Mouse (Mus musculus) left cerebral cortex, adult 18-20 months (tissue): ENCODE results near the gene Trim30a. TPM values are rescaled to one million over a fixed set of nuclear protein-coding genes. Genes with fewer than 3 reads are reported as not detected.
"Not testable (repeated sequence)": the region's sequence is repeated elsewhere in the genome, so short reads cannot be mapped to it uniquely, and the experiment has no call there.

Experiments
- DNase-seq, 2 experiments: peaks; one replicate each; pipeline ENCODE4 v3.0.0; 2021 to 2022; ENCODE audit warnings: low spot score in 2 of 2, mixed read lengths in 1 of 2
- long read RNA-seq, 2 experiments: library from polyadenylated mRNA; stranded (forward); transcript quantifications; one replicate each; pipeline ENCODE4 v2.0.0; 2021
- total RNA-seq, 2 experiments: library from RNA; stranded (reverse); gene quantifications; 2 replicates each; pipeline ENCODE4 v1.2.3; 2021

Gene Trim30a
- total RNA-seq, result 1 to 10 TPM in 1 of 2 experiments, under 1 TPM in 1; 0.67 to 1.0 TPM
- long read RNA-seq, experiment 1, partial matches to known transcripts, result 0 of 1 reads
- long read RNA-seq, experiment 1, other reads (novel, unspliced or antisense), result 1 of 1 reads
- long read RNA-seq, experiment 2, result 0 reads

- DNase-seq, result no peak
Observed at GRCm38 (mm10) chr7:104465065-104465744, at the start of gene Trim30a. TSS of gene Trim30a (minus strand) at chr7:104465193.

DNA sequence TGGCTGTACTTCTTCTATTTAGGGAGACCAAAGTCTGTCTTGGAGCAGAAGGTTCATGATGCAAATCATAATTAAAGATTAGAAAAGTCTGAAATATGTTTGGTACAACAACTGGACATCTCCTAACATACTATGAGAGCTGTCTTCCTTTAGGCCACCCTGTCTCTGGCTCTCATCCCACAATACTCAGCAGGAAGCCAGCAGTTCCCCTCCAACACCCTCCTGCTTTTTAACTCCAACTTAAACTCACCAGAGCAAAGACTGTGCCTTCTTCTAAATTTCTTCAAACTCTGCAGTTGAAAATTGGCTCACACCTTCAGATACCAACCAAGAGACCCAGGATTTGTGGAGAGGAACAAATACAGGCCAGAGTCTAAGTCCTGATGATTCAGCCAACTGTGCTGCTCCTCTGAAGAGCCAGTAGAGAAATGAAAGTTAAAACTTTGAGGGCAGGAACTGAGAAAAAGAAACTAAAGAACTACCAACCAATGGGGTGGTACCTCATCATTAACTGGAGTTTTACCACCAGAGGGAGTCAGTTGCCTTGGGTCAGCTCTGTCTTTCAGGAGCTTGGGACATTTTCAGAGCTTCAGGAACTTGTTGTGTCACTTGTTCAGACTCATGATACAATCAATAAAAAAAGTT is 42.5 kb upstream of the Trim30a start, which contains the start of gene Trim30d:
Gene Trim30d (minus strand): TSS at position 429 of the 645 bp plus-strand sequence.
- DNase-seq, result not testable (repeated sequence)

GRCm38 (mm10) chr7:104501589-104502371 is 36.8 kb upstream of the Trim30a start:
- DNase-seq, result no peak

GRCm38 (mm10) chr7:104501186-104501585 is 36.2 kb upstream of the Trim30a start:
- DNase-seq, result not testable (repeated sequence)

DNA sequence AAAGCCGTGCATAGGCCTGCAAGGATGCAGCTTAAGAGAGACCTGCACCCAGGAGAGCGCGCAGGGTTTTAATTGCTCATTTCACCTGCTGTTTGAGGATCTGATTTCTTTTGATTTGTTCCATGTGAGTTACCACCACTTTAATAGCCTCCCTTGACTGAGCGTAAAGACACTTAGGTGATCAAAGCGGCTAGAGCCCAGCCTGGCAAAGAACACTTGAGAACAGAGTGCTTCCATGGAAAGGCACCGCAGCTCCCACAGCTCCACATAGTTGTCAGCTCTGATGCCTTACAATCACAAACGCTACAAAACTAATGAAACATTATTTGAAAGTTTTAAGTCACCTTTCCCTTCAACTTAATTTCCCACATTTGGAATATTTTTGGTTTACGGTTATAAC is 34.5 kb upstream of the Trim30a start:
- not testable (repeated sequence) for DNase-seq

DNA sequence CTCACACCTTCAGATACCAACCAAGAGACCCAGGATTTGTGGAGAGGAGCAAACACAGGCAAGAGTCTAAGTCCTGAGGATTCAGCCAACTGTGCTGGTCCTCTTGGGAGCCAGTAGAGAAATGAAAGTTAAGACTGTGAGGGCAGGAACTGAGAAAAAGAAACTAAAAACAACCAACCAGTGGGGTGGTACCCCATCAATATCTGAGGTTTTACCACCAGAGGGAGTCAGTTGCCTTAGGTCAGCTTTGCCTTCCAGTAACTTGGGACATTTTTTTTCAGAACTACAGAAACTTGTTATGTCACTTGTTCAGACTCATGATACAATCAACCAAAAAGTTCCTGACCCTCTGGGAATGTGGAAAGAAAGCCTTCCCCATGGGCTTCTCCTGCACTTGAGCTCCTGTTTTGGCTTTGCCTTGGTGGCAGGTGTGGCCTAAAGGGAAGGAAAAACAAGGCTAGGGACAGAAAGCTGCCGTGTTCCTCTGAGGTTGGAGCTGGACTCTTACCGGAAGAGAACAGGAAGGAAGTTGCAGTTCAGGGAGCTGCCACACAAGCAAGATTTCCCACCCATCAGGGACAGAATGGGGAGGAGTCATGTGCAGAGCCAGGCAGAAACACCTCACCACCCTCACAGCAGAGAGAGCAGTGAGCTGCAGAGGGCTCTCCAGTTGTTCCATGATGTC is 18.9 kb downstream of the Trim30a start:
- no peak for DNase-seq

GRCm38 (mm10) chr7:104404460-104404950 is 60.5 kb downstream of the Trim30a start:
- no peak for DNase-seq

DNA sequence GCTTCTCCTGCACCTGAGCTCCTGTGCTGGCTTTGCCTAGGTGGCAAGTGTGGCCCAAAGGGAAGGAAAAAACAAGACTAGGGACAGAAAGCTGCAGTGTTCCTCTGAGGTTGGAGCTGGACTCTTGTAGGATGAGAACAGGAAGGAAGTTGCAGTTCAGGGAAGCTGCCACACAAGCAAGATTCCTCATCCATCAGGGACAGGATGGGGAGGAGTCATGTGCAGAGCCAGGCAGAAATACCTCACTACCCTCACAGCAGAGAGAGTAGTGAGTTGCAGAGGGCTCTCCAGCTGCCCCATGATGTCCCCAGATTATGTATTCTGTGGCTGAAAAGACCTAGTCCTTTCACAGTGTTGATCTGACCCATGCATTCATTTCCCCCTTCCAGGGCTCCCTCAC is 63.9 kb downstream of the Trim30a start:
- no peak for DNase-seq

DNA sequence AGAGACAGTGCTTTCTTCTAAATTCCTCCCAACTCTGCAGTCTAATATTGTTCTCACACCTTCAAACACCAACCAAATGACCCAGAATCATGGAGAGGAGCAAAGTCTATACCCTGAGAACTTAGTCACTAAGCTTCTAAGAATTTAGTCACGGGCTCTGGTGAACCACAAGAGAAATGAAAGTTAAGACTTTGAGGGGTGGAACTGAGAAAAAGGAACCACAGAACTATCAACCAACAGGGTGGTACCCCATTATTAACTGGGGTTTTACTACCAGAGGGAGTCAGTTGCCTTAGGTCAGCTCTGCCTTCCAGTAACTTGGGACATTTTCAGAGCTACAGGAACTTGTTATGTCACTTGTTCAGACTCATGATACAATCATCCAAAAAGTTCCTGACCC is 64.3 kb downstream of the Trim30a start, which contains the start of gene Trim30c:
Gene Trim30c (minus strand): TSS at position 140 of the 400 bp plus-strand sequence.
- DNase-seq, result no peak

DNA sequence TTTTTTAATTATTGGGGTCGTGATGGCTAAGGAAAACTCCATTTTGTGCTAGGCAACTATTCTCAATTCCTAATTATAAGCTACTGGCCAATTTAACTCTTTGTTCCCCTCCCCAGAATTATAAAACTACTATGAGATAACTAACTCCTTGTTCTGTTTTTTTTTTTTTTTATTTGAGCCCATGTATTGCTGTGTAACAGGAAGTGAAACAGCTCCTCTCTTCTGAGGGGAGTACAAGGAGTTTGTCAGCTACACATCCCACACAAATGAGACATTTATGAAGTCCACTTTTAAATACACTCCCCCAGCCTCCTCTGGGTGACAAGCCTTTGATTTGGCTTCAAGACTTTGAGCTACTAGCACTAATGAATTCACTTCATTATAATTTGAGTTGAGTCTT is 66.5 kb downstream of the Trim30a start:
- no peak for DNase-seq

- no peak for DNase-seq
Observed at GRCm38 (mm10) chr7:104369736-104370414, 95.1 kb downstream of the Trim30a start, which contains the start of gene Trim30b. TSS of gene Trim30b (minus strand) at chr7:104369884.

DNA sequence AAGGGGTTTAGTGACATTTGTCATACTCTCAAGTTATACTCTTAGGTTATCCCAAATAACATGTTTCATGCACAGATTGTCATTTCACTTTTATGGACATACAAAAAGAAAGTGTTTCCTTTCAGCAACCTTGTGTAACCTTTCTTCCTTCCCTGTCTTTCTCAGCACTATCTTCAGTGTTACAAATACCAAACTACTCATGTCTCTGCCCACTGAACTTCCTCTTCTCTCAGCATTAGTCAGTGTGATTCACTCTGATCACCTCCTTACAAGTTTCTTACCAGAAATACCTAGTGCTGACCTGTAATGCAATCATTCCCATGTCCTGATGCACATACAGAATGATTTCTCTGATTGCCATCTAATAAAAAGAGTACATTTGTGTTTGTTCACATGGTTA is 98.7 kb downstream of the Trim30a start:
- DNase-seq, result no peak

Other genes starting within 250 kb of the Trim30a start
- not detected for gene Trim6, start 246.4 kb downstream of the Trim30a start, total RNA-seq
- 1 to 10 TPM in 1 of 2 experiments, under 1 TPM in 1; 1.00 to 1.3 TPM for gene Trim34a, start 220.7 kb downstream of the Trim30a start, total RNA-seq
- gene Trim5, start 177.1 kb downstream of the Trim30a start, total RNA-seq, result under 1 TPM; 0.37 to 0.63 TPM
- gene Trim12a, start 149.7 kb downstream of the Trim30a start, total RNA-seq, result 1 to 10 TPM; 2.2 to 2.6 TPM
- not detected for gene Trim34b, start 135.7 kb downstream of the Trim30a start, total RNA-seq
- gene Trim12c, start 111.8 kb downstream of the Trim30a start, total RNA-seq, result 1 to 10 TPM; 1.7 TPM
- under 1 TPM in 1 of 2 experiments, not detected in 1; 0.14 TPM for gene Trim30b, start 95.3 kb downstream of the Trim30a start, total RNA-seq
- gene Trim30c, start 64.4 kb downstream of the Trim30a start, total RNA-seq, result not detected
- under 1 TPM; 0.59 to 0.88 TPM for gene Trim30d, start 42.7 kb upstream of the Trim30a start, total RNA-seq
- not detected for gene Olfr651, start 84.9 kb upstream of the Trim30a start, total RNA-seq
- gene Olfr652, start 95.7 kb upstream of the Trim30a start, total RNA-seq, result not detected
- not detected for gene Olfr653, start 112.1 kb upstream of the Trim30a start, total RNA-seq
- gene Olfr654, start 121.8 kb upstream of the Trim30a start, total RNA-seq, result not detected
- gene Olfr655, start 136.6 kb upstream of the Trim30a start, total RNA-seq, result not detected
- not detected for gene Olfr656, start 148.8 kb upstream of the Trim30a start, total RNA-seq
- not detected for gene Olfr657, start 159.6 kb upstream of the Trim30a start, total RNA-seq
- not detected for gene Olfr658, start 182.1 kb upstream of the Trim30a start, total RNA-seq
- not detected for gene Olfr659, start 201.6 kb upstream of the Trim30a start, total RNA-seq
- gene Olfr661, start 221.3 kb upstream of the Trim30a start, total RNA-seq, result not detected